Mouse (Mus musculus) embryonic facial prominence, embryonic 13.5 days (tissue): ENCODE results near the gene Acod1. TPM values are rescaled to one million over a fixed set of nuclear protein-coding genes. Genes with fewer than 3 reads are reported as not detected.

Experiments used
- ATAC-seq: fragments of 200-750 bp; cut with Nextera tagmentation; 2 replicates; pipeline ENCODE4 v1.8.0; 2017; ENCODE audit warnings: low read depth; ENCODE audit not compliant: insufficient number of reproducible peaks, insufficient read depth, low FRiP score, low TSS enrichment
- H3K27ac ChIP-seq: fragments of 300-500 bp; sonication (generic); 2 replicates; pipeline ENCODE4 v1.5.1; 2015; ENCODE audit warnings: moderate library complexity, mild to moderate bottlenecking, inconsistent platforms
- H3K27me3 ChIP-seq: fragments of 300-500 bp; sonication (generic); 2 replicates; pipeline ENCODE4 v1.6.1; 2015; ENCODE audit warnings: mild to moderate bottlenecking, inconsistent platforms
- H3K36me3 ChIP-seq: fragments of 300-500 bp; sonication (generic); 2 replicates; pipeline ENCODE4 v1.6.1; 2015; ENCODE audit warnings: mild to moderate bottlenecking, inconsistent platforms
- H3K4me1 ChIP-seq: fragments of 300-500 bp; sonication (generic); 2 replicates; pipeline ENCODE4 v1.6.1; 2015; ENCODE audit warnings: inconsistent platforms
- H3K4me2 ChIP-seq: fragments of 300-500 bp; sonication (generic); 2 replicates; pipeline ENCODE4 v1.6.1; 2015; ENCODE audit warnings: moderate library complexity, mild to moderate bottlenecking, inconsistent platforms
- H3K4me3 ChIP-seq: fragments of 300-500 bp; sonication (generic); 2 replicates; pipeline ENCODE4 v1.5.1; 2015; ENCODE audit warnings: mild to moderate bottlenecking, inconsistent platforms
- H3K9ac ChIP-seq: fragments of 300-500 bp; sonication (generic); 2 replicates; pipeline ENCODE4 v1.6.1; 2015; ENCODE audit warnings: mild to moderate bottlenecking, inconsistent platforms
- H3K9me3 ChIP-seq: fragments of 300-500 bp; sonication (generic); 2 replicates; pipeline ENCODE4 v1.6.1; 2016; ENCODE audit warnings: inconsistent platforms
- WGBS: fragments of 180-500 bp; shearing (Covaris S2); methylation state at CpG from one replicate; pipeline ENCODE4 v1.1.7; 2015; ENCODE audit warnings: mixed read lengths; 5-methylcytosine and 5-hydroxymethylcytosine counted together
- polyA plus RNA-seq: library from polyadenylated mRNA; unstranded; fragments of >200 nt; fragmentation: Nextera tagmentation; extraction: Ambion mirVana; gene quantifications from 2 replicates; pipeline ENCODE4 v1.2.1, GENCODE M21; 2015

Acod1 gene
- polyA plus RNA-seq, 1 experiment from 2014 or later: not detected

GRCm38 (mm10) chr14:103093670-103094069 lies 46.9 kb downstream of the Acod1 start:
- 75% methylated on average over 4 of the region's 4 CpGs for WGBS
- H3K4me2 ChIP-seq: no peak overlapping the region
- H3K9ac ChIP-seq: no peak overlapping the region
- H3K36me3 ChIP-seq: peaks cover 46% of the 10 kb centered on the region
- H3K9me3 ChIP-seq: no peaks in the 10 kb centered on the region
- no peak overlapping the region for H3K4me3 ChIP-seq
- peaks cover 15% of the 10 kb centered on the region for H3K4me1 ChIP-seq
- H3K27ac ChIP-seq: no peak overlapping the region
- no peak for ATAC-seq
- no peaks in the 10 kb centered on the region for H3K27me3 ChIP-seq

GRCm38 (mm10) chr14:103095036-103095435 lies 48.3 kb downstream of the Acod1 start:
- H3K27ac ChIP-seq: no peak overlapping the region
- H3K4me3 ChIP-seq: no peak overlapping the region
- H3K9me3 ChIP-seq: no peaks in the 10 kb centered on the region
- H3K4me1 ChIP-seq: peaks cover 15% of the 10 kb centered on the region
- no peaks in the 10 kb centered on the region for H3K27me3 ChIP-seq
- H3K9ac ChIP-seq: no peak overlapping the region
- H3K4me2 ChIP-seq: no peak overlapping the region
- no peak for ATAC-seq
- peaks cover 37% of the 10 kb centered on the region for H3K36me3 ChIP-seq
- WGBS: 88% methylated on average over 8 of the region's 8 CpGs

- ATAC-seq: no peak
- 88% methylated on average over 8 of the region's 8 CpGs for WGBS
- Histone ChIP-seq H3K4me2 (no peak overlapping the region), H3K9me3 (no peaks in the 10 kb centered on the region), H3K27me3 (no peaks in the 10 kb centered on the region), H3K9ac (no peak overlapping the region), H3K4me1 (peaks cover 15% of the 10 kb centered on the region), H3K36me3 (peaks cover 33% of the 10 kb centered on the region), H3K4me3 (no peak overlapping the region), H3K27ac (no peak overlapping the region)
Observed at GRCm38 (mm10) chr14:103095826-103096225, 49.0 kb downstream of the Acod1 start.

- peaks cover 15% of the 10 kb centered on the region for H3K4me1 ChIP-seq
- no peaks in the 10 kb centered on the region for H3K27me3 ChIP-seq
- ATAC-seq: no peak
- H3K4me2 ChIP-seq: no peak overlapping the region
- H3K36me3 ChIP-seq: peaks cover 25% of the 10 kb centered on the region
- no peak overlapping the region for H3K4me3 ChIP-seq
- H3K27ac ChIP-seq: no peak overlapping the region
- WGBS: 78% methylated on average over 6 of the region's 6 CpGs
- H3K9me3 ChIP-seq: no peaks in the 10 kb centered on the region
- H3K9ac ChIP-seq: no peak overlapping the region
Observed at GRCm38 (mm10) chr14:103096621-103097020, 49.8 kb downstream of the Acod1 start.

GRCm38 (mm10) chr14:103098213-103098586 lies 51.4 kb downstream of the Acod1 start:
- Histone ChIP-seq H3K4me1 (peaks cover 15% of the 10 kb centered on the region), H3K4me2 (peak overlapping the region; percentile 71), H3K9ac (peak overlapping the region; percentile 98), H3K4me3 (peak overlapping the region; percentile 71), H3K27me3 (no peaks in the 10 kb centered on the region), H3K9me3 (no peaks in the 10 kb centered on the region), H3K36me3 (peaks cover 19% of the 10 kb centered on the region), H3K27ac (peak overlapping the region; percentile 97; the same call in 1 of the 2 replicates)
- WGBS: 4% methylated on average over 2 of the region's 2 CpGs
- ATAC-seq: no peak

GRCm38 (mm10) chr14:103098587-103099235 lies 51.9 kb downstream of the Acod1 start:
- Histone ChIP-seq H3K36me3 (peaks cover 19% of the 10 kb centered on the region), H3K9me3 (no peaks in the 10 kb centered on the region), H3K4me2 (peak overlapping the region; percentile 71), H3K27ac (peak overlapping the region; percentile 97), H3K9ac (peak overlapping the region; percentile 98), H3K4me3 (peak overlapping the region; percentile 71), H3K4me1 (peaks cover 15% of the 10 kb centered on the region), H3K27me3 (no peaks in the 10 kb centered on the region)
- under 1% methylated on average over 82 of the region's 86 CpGs for WGBS
- ATAC-seq: peak; percentile 73

- Histone ChIP-seq H3K4me3 (peak within 1 kb of the TSS; percentile 71), H3K9me3 (no peaks in the 10 kb centered on the region), H3K27ac (peak within 1 kb of the TSS; percentile 97), H3K36me3 (peaks cover 17% of the 10 kb centered on the region), H3K27me3 (no peaks in the 10 kb centered on the region), H3K4me1 (peaks cover 15% of the 10 kb centered on the region), H3K9ac (peak within 1 kb of the TSS; percentile 98), H3K4me2 (peak within 1 kb of the TSS; percentile 71)
- WGBS: under 1% methylated on average over 87 of the region's 88 CpGs
- ATAC-seq: peak; percentile 87
Observed at GRCm38 (mm10) chr14:103099238-103099933, 52.6 kb downstream of the Acod1 start, which contains the start of gene Fbxl3. Gene Fbxl3, minus strand, starts transcription at chr14:103099566.

GRCm38 (mm10) chr14:103100296-103100695 lies 53.5 kb downstream of the Acod1 start:
- no peak overlapping the region for H3K4me3 ChIP-seq
- peaks cover 9% of the 10 kb centered on the region for H3K36me3 ChIP-seq
- H3K4me2 ChIP-seq: peak overlapping the region; percentile 71; the same call in 1 of the 2 replicates
- H3K27ac ChIP-seq: no peak overlapping the region
- no peaks in the 10 kb centered on the region for H3K9me3 ChIP-seq
- no peak overlapping the region for H3K9ac ChIP-seq
- 81% methylated on average over 13 of the region's 13 CpGs for WGBS
- peaks cover 15% of the 10 kb centered on the region for H3K4me1 ChIP-seq
- no peaks in the 10 kb centered on the region for H3K27me3 ChIP-seq
- ATAC-seq: no peak

GRCm38 (mm10) chr14:103101171-103101570 lies 54.4 kb downstream of the Acod1 start:
- no peak overlapping the region for H3K4me2 ChIP-seq
- ATAC-seq: no peak
- H3K36me3 ChIP-seq: 0 out of 2 replicates have a peak, but pooled peaks cover 2% of the 10 kb centered on the region
- no peak overlapping the region for H3K4me3 ChIP-seq
- no peaks in the 10 kb centered on the region for H3K27me3 ChIP-seq
- peaks cover 10% of the 10 kb centered on the region for H3K4me1 ChIP-seq
- no peak overlapping the region for H3K9ac ChIP-seq
- no peaks in the 10 kb centered on the region for H3K9me3 ChIP-seq
- no peak overlapping the region for H3K27ac ChIP-seq
- 77% methylated on average over 3 of the region's 3 CpGs for WGBS

- Histone ChIP-seq H3K4me3 (no peak overlapping the region), H3K27ac (no peak overlapping the region), H3K4me2 (no peak overlapping the region), H3K27me3 (no peaks in the 10 kb centered on the region), H3K36me3 (no peaks in the 10 kb centered on the region), H3K4me1 (peaks cover 7% of the 10 kb centered on the region), H3K9ac (no peak overlapping the region), H3K9me3 (no peaks in the 10 kb centered on the region)
- 78% methylated on average over 6 of the region's 6 CpGs for WGBS
- ATAC-seq: no peak
Observed at GRCm38 (mm10) chr14:103102246-103102645, 55.5 kb downstream of the Acod1 start.

GRCm38 (mm10) chr14:103102731-103103335 lies 56.1 kb downstream of the Acod1 start:
- H3K4me2 ChIP-seq: no peak overlapping the region
- H3K36me3 ChIP-seq: no peaks in the 10 kb centered on the region
- H3K9ac ChIP-seq: no peak overlapping the region
- H3K4me1 ChIP-seq: peaks cover 3% of the 10 kb centered on the region
- no peak overlapping the region for H3K27ac ChIP-seq
- H3K27me3 ChIP-seq: no peaks in the 10 kb centered on the region
- 79% methylated on average over 10 of the region's 10 CpGs for WGBS
- no peak for ATAC-seq
- H3K4me3 ChIP-seq: no peak overlapping the region
- no peaks in the 10 kb centered on the region for H3K9me3 ChIP-seq
